Comparison of ENCODE assay signal across 10 mouse cellular contexts in the genomic region with DNA sequence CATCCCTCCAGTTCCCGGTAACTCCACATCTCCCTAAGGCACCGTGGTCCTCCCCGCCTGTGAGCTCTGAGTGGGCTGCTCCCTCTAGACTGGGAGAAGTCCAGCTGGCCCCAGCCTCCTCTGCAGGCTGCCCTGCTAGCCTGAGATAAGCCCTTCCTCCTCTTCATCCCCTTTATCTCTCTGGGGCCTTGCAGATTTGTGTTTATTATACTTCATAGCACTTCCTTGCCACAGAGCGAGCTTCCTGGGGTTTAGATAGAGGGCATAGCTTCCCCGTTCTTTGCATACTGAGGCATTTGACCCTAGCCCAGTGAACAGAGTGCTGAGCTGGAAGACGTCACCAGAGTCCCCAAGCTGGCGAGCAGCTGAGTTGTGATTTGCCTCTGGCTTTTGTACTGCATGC. TPM values are rescaled to one million over a fixed set of nuclear protein-coding genes. Genes with fewer than 3 reads are reported as not detected.
DNase-seq lines count a peak whose midpoint lies in the region; ATAC-seq and TF ChIP-seq lines count a peak whose summit lies in the region.
"Had no signal": no experiment of that assay in that cellular context is flagged by ENCODE, and none has a peak within 500 bp of the region (broad histone marks: within the 10 kb centered on the region; RNA-seq: fewer than 3 reads in every experiment).

No protein-coding gene starts in this region.

- no peaks in the 10 kb centered on the region for H3K27me3 ChIP-seq in heart, embryonic 10.5 days (ENCODE audit: insufficient read depth, poor library complexity, severe bottlenecking)
- peaks cover 15% of the 10 kb centered on the region for H3K27me3 ChIP-seq in liver, embryonic 12.5 days (replicated peaks)
- no peaks in the 10 kb centered on the region for H3K27me3 ChIP-seq in stomach, embryonic 14.5 days (ENCODE audit: control insufficient read depth, insufficient read depth, low read length)
- H3K27me3 ChIP-seq: limb, embryonic 13.5 days had no signal

- peak; percentile 32 to 50 for DNase-seq in lung, adult 18-20 months
- DNase-seq in lung, adult 2 months, result no peak
- DNase-seq in heart, embryonic 10.5 days (ENCODE audit: low spot score), result peak; percentile 87
- DNase-seq in gastrocnemius, postnatal 14 days, result no peak
- DNase-seq in right cerebral cortex, postnatal 14 days, result no peak
- DNase-seq in T-cell, adult 2 months (ENCODE audit: low spot score), result no peak
- DNase-seq: cerebellum, adult 2 months had no signal

- peaks cover 6% of the 10 kb centered on the region; the same call in 1 of the 2 replicates for H3K36me3 ChIP-seq in heart, embryonic 10.5 days
- H3K36me3 ChIP-seq in liver, embryonic 12.5 days, result no peaks in the 10 kb centered on the region
- H3K36me3 ChIP-seq in stomach, embryonic 14.5 days (ENCODE audit: control insufficient read depth, insufficient read depth, low read length), result no peaks in the 10 kb centered on the region
- H3K36me3 ChIP-seq: limb, embryonic 13.5 days had no signal

- H3K27ac ChIP-seq in heart, embryonic 10.5 days, result peak overlapping the region; percentile 71
- H3K27ac ChIP-seq in liver, embryonic 12.5 days, result no peak overlapping the region
- H3K27ac ChIP-seq in stomach, embryonic 14.5 days (ENCODE audit: low read length), result no peak overlapping the region
- H3K27ac ChIP-seq: limb, embryonic 13.5 days had no signal

- H3K9me3 ChIP-seq in heart, embryonic 10.5 days, result no peaks in the 10 kb centered on the region
- H3K9me3 ChIP-seq in liver, embryonic 12.5 days (replicated peaks), result no peaks in the 10 kb centered on the region
- H3K9me3 ChIP-seq in stomach, embryonic 14.5 days (ENCODE audit: control insufficient read depth, low read depth, low read length), result no peaks in the 10 kb centered on the region
- H3K9me3 ChIP-seq: limb, embryonic 13.5 days had no signal

- H3K4me1 ChIP-seq in lung, adult 2 months (ENCODE audit: control insufficient read depth, insufficient read depth, low read length), result peaks cover 16% of the 10 kb centered on the region
- peaks cover 57% of the 10 kb centered on the region for H3K4me1 ChIP-seq in heart, embryonic 10.5 days
- peaks cover 28% of the 10 kb centered on the region for H3K4me1 ChIP-seq in liver, embryonic 12.5 days
- peaks cover 31% of the 10 kb centered on the region for H3K4me1 ChIP-seq in stomach, embryonic 14.5 days (ENCODE audit: control insufficient read depth, insufficient read depth, low read length)

- H3K4me3 ChIP-seq in lung, adult 2 months (replicated peaks; ENCODE audit: extremely low read depth, low read depth, low read length), result no peak overlapping the region
- peak overlapping the region; percentile 25; the same call in 1 of the 2 replicates for H3K4me3 ChIP-seq in heart, embryonic 10.5 days
- H3K4me3 ChIP-seq in liver, embryonic 12.5 days, result no peak overlapping the region
- no peak overlapping the region for H3K4me3 ChIP-seq in stomach, embryonic 14.5 days (ENCODE audit: low read depth, low read length)
- H3K4me3 ChIP-seq: limb, embryonic 13.5 days had no signal

- peak; percentile 84 for ATAC-seq in liver, embryonic 12.5 days
- peak; percentile 57; the same call in 1 of the 2 replicates for ATAC-seq in stomach, embryonic 14.5 days (ENCODE audit: insufficient number of reproducible peaks, insufficient read depth, low FRiP score, low read depth)

- intact Hi-C loops in gastrocnemius, postnatal 14 days (cut with DNase I; ENCODE audit: low total_unique reads), result no loop called here

- H3K9ac ChIP-seq in liver, embryonic 12.5 days, result no peak overlapping the region
- no peak overlapping the region for H3K9ac ChIP-seq in stomach, embryonic 14.5 days (replicated peaks; ENCODE audit: low read depth, low read length)
- H3K9ac ChIP-seq: limb, embryonic 13.5 days had no signal

- TF ChIP-seq POLR2A in lung, adult 2 months (IDR thresholded peaks at IDR 0.05; ENCODE audit: borderline replicate concordance, extremely low read depth, low read depth, low read length), result no peak

- WGBS in lung, adult 2 months, result 31% methylated on average over 7 of the region's 7 CpGs
- WGBS in heart, embryonic 10.5 days, result 6% methylated on average over 7 of the region's 7 CpGs
- 7% methylated on average over 7 of the region's 7 CpGs for WGBS in liver, embryonic 12.5 days (ENCODE audit: insufficient replicate concordance)
- WGBS in stomach, embryonic 14.5 days, result 38% methylated on average over 7 of the region's 7 CpGs

- H3K4me2 ChIP-seq in liver, embryonic 12.5 days, result peak overlapping the region; percentile 31
- H3K4me2 ChIP-seq in stomach, embryonic 14.5 days (replicated peaks; ENCODE audit: low read depth, low read length), result no peak overlapping the region
- H3K4me2 ChIP-seq: limb, embryonic 13.5 days had no signal

- TF ChIP-seq CTCF in lung, adult 2 months (IDR thresholded peaks at IDR 0.05; ENCODE audit: insufficient read depth, low read length), result no peak

RNA-seq across cellular contexts. Expression of gene Syne2, which starts 37.1 kb away (rescaled TPM):
- 79.1 and 82.0 TPM in 2 replicates for polyA plus RNA-seq in lung, adult 2 months (2012; rRNA removed)
- 62.4 and 67.6 TPM in 2 replicates for polyA plus RNA-seq in heart, embryonic 10.5 days (2016; fragmentation: Nextera tagmentation; extraction: Ambion mirVana)
- polyA plus RNA-seq in liver, embryonic 12.5 days (2016; fragmentation: Nextera tagmentation; extraction: Ambion mirVana), result 11.2 and 11.3 TPM in 2 replicates
- 63.6 and 64.2 TPM in 2 replicates for polyA plus RNA-seq in stomach, embryonic 14.5 days (2014; fragmentation: Nextera tagmentation; extraction: Ambion mirVana)
- total RNA-seq in gastrocnemius, postnatal 14 days (2021), result 10 to 100 TPM; 18.3 to 20.9 TPM

Comparison
In these comparisons a context has a peak if more than half of its experiments do, and no peak if none do; other contexts are left out.
1. DNase-seq: peak in lung, adult 18-20 months (2 of 2) and heart, embryonic 10.5 days (single experiment); none in lung, adult 2 months (single experiment), gastrocnemius, postnatal 14 days (single experiment), right cerebral cortex, postnatal 14 days (single experiment) and T-cell, adult 2 months (single experiment).